ENCODE assay signal across 9 mouse cellular contexts in the genomic region with DNA sequence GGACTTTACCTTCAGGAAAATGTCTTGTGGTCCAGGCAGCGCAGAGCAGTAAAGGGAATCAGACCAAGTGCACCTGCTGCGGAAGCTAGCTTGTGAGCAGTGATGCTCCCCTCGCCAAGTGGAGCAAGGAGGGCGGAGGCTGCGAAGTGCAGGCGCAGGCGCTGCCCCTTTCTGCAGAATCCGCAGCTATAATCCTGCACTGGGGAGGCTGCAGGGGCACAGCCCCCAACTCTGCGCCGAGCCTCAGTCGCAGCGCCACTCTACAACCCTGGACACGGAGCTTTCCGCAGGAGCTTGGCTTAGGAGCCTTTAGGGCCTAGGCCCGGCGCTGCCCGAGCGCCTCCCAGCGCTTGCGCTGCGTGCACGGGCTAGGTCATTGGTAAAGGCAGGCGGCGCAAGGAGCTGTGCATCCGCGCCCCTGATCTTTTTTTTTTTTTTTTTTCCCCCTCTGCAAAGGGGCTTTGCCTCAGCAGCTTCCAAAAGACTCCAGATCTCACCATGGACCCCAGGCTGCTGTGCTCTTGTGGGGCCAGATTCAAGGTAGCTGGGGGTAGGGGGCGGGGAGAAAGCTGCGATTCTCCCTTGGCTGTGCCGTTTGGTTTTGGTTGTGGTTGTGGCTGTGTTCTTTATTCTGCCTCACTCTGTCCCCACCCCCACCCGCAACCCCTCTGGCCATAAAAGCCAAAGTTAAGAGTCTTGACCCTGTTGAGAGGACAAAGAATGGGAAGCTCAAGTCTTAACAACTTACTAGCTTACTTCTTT. TPM values are rescaled to one million over a fixed set of nuclear protein-coding genes. Genes with fewer than 3 reads are reported as not detected.
DNase-seq lines count a peak whose midpoint lies in the region; ATAC-seq and TF ChIP-seq lines count a peak whose summit lies in the region.
"Had no signal": no experiment of that assay in that cellular context is flagged by ENCODE, and none has a peak within 500 bp of the region (broad histone marks: within the 10 kb centered on the region; RNA-seq: fewer than 3 reads in every experiment).

No protein-coding gene starts in this region.

- no peak for TF ChIP-seq POLR2A in cerebellum, adult 2 months (IDR thresholded peaks at IDR 0.05; ENCODE audit: borderline replicate concordance, insufficient read depth, low read length)

- H3K27me3 ChIP-seq in heart, embryonic 10.5 days (ENCODE audit: insufficient read depth, poor library complexity, severe bottlenecking) = no peaks in the 10 kb centered on the region
- H3K27me3 ChIP-seq in cerebellum, adult 2 months (ENCODE audit: control insufficient read depth, insufficient read depth, low read length) = no peaks in the 10 kb centered on the region
- H3K27me3 ChIP-seq in forebrain, postnatal 0 days (ENCODE audit: insufficient read depth, low read length) = no peaks in the 10 kb centered on the region
- no peaks in the 10 kb centered on the region for H3K27me3 ChIP-seq in midbrain, embryonic 12.5 days

- peak overlapping the region; percentile 50 for H3K4me2 ChIP-seq in forebrain, postnatal 0 days (ENCODE audit: low read depth)
- peak overlapping the region; percentile 51 for H3K4me2 ChIP-seq in midbrain, embryonic 12.5 days (replicated peaks)

- no peak for DNase-seq in heart, embryonic 10.5 days (ENCODE audit: low spot score)
- DNase-seq in heart, postnatal 14 days = no peak
- peak; percentile 72 to 73 for DNase-seq in cerebellum, adult 2 months
- peak; percentile 75 for DNase-seq in forebrain, postnatal 0 days
- DNase-seq in layer of hippocampus, adult 2 months (ENCODE audit: low spot score in 2 of 2) = peak; percentile 28 to 44
- peak; percentile 36 for DNase-seq in telencephalon, adult 2 months (ENCODE audit: low read depth, low spot score)

- 9% methylated on average over 30 of the region's 30 CpGs for WGBS in heart, embryonic 10.5 days
- 4% methylated on average over 28 of the region's 30 CpGs for WGBS in cerebellum, adult 2 months
- WGBS in forebrain, postnatal 0 days = 23% methylated on average over 30 of the region's 30 CpGs
- 12% methylated on average over 30 of the region's 30 CpGs for WGBS in midbrain, embryonic 12.5 days

- intact Hi-C loops in heart, postnatal 14 days (cut with DNase I) = loop anchor here (10.0 kb wide), 1 partner anchor 287 kb away; no protein-coding TSS in a partner anchor

- no peaks in the 10 kb centered on the region for H3K4me1 ChIP-seq in heart, embryonic 10.5 days
- no peaks in the 10 kb centered on the region for H3K4me1 ChIP-seq in cerebellum, adult 2 months (ENCODE audit: control insufficient read depth, insufficient read depth, low read length)
- H3K4me1 ChIP-seq in forebrain, postnatal 0 days (ENCODE audit: insufficient read depth) = no peaks in the 10 kb centered on the region
- H3K4me1 ChIP-seq in midbrain, embryonic 12.5 days = no peaks in the 10 kb centered on the region

- peak overlapping the region; percentile 54 for H3K4me3 ChIP-seq in heart, embryonic 10.5 days
- H3K4me3 ChIP-seq in cerebellum, adult 2 months (replicated peaks; ENCODE audit: insufficient read depth, low read depth, low read length) = peak overlapping the region; percentile 77
- H3K4me3 ChIP-seq in forebrain, postnatal 0 days (ENCODE audit: low read depth, low read length) = peak overlapping the region; percentile 45
- peak overlapping the region; percentile 68 for H3K4me3 ChIP-seq in layer of hippocampus, adult 2 months
- peak overlapping the region; percentile 48 for H3K4me3 ChIP-seq in midbrain, embryonic 12.5 days
- H3K4me3 ChIP-seq: erythroblast, embryonic 14.5 days had no signal

- ATAC-seq in forebrain, postnatal 0 days = peak; percentile 97
- ATAC-seq in midbrain, embryonic 12.5 days (ENCODE audit: low FRiP score, low read depth) = peak; percentile 98
- no peak for ATAC-seq in megakaryocyte-erythroid progenitor cell, adult 5-6 weeks (replicated peaks; ENCODE audit: low FRiP score, low TSS enrichment, poor library complexity, severe bottlenecking)

- H3K9me3 ChIP-seq in heart, embryonic 10.5 days = no peaks in the 10 kb centered on the region
- no peaks in the 10 kb centered on the region for H3K9me3 ChIP-seq in forebrain, postnatal 0 days (ENCODE audit: low read length)
- no peaks in the 10 kb centered on the region for H3K9me3 ChIP-seq in midbrain, embryonic 12.5 days

- no peaks in the 10 kb centered on the region for H3K36me3 ChIP-seq in heart, embryonic 10.5 days
- no peaks in the 10 kb centered on the region for H3K36me3 ChIP-seq in forebrain, postnatal 0 days (ENCODE audit: insufficient read depth)
- H3K36me3 ChIP-seq in midbrain, embryonic 12.5 days = no peaks in the 10 kb centered on the region

- H3K27ac ChIP-seq in heart, embryonic 10.5 days = no peak overlapping the region
- H3K27ac ChIP-seq in cerebellum, adult 2 months (ENCODE audit: insufficient read depth, low read length) = peak overlapping the region; percentile 82
- peak overlapping the region; percentile 62 for H3K27ac ChIP-seq in forebrain, postnatal 0 days (ENCODE audit: low read depth, low read length)
- H3K27ac ChIP-seq in layer of hippocampus, adult 2 months = peak overlapping the region; percentile 90
- H3K27ac ChIP-seq in midbrain, embryonic 12.5 days (replicated peaks) = peak overlapping the region; percentile 31

- no peak for TF ChIP-seq CTCF in cerebellum, adult 2 months (IDR thresholded peaks at IDR 0.05; ENCODE audit: borderline replicate concordance, insufficient read depth, low read depth, low read length)
- peak; percentile 52 for TF ChIP-seq CTCF in forebrain, postnatal 0 days (IDR thresholded peaks at IDR 0.05; ENCODE audit: low read depth)
- TF ChIP-seq CTCF in layer of hippocampus, adult 2 months (conservative IDR thresholded peaks at IDR 0.05) = peak; percentile 56

- peak overlapping the region; percentile 59 for H3K9ac ChIP-seq in forebrain, postnatal 0 days
- peak overlapping the region; percentile 41 for H3K9ac ChIP-seq in midbrain, embryonic 12.5 days (replicated peaks)

RNA-seq across cellular contexts. Expression of gene AU022751, which starts 9.0 kb away (rescaled TPM):
- polyA plus RNA-seq in heart, embryonic 10.5 days (2016; fragmentation: Nextera tagmentation; extraction: Ambion mirVana) = 0.06 TPM in 1 of 2 replicates, not detected in the other
- not detected for total RNA-seq in heart, postnatal 14 days (2021)
- 0.65 and 0.86 TPM in 2 replicates for polyA plus RNA-seq in cerebellum, adult 2 months (2012; rRNA removed)
- 0.62 and 0.95 TPM in 2 replicates for total RNA-seq in forebrain, postnatal 0 days (2014; rRNA removed)
- not detected in 2 replicates for polyA plus RNA-seq in forebrain, postnatal 0 days (2015; fragmentation: Nextera tagmentation; extraction: Ambion mirVana)
- total RNA-seq in layer of hippocampus, adult 2 months (2021) = 1 to 10 TPM; 1.2 to 2.0 TPM
- not detected in 2 replicates for polyA plus RNA-seq in midbrain, embryonic 12.5 days (2016; fragmentation: Nextera tagmentation; extraction: Ambion mirVana)
- not detected in 2 replicates for total RNA-seq in megakaryocyte-erythroid progenitor cell, adult 5-6 weeks (2014; fragmentation: Nextera tagmentation)
- not detected in 2 replicates for total RNA-seq in megakaryocyte-erythroid progenitor cell, adult 5-6 weeks (2017)
- polyA plus RNA-seq: erythroblast, embryonic 14.5 days had no signal

RNA-seq across cellular contexts. Expression of gene Nudt11, which starts 44.9 kb away (rescaled TPM):
- 6.8 and 7.4 TPM in 2 replicates for polyA plus RNA-seq in heart, embryonic 10.5 days (2016; fragmentation: Nextera tagmentation; extraction: Ambion mirVana)
- total RNA-seq in heart, postnatal 14 days (2021) = 1 to 10 TPM in 1 of 2 experiments, under 1 TPM in 1; 0.84 to 1.2 TPM
- 20.6 TPM in 2 replicates for polyA plus RNA-seq in cerebellum, adult 2 months (2012; rRNA removed)
- 74.3 and 86.4 TPM in 2 replicates for total RNA-seq in forebrain, postnatal 0 days (2014; rRNA removed)
- 23.4 and 25.5 TPM in 2 replicates for polyA plus RNA-seq in forebrain, postnatal 0 days (2015; fragmentation: Nextera tagmentation; extraction: Ambion mirVana)
- 10 to 100 TPM; 29.1 to 31.5 TPM for total RNA-seq in layer of hippocampus, adult 2 months (2021)
- 11.7 and 14.3 TPM in 2 replicates for polyA plus RNA-seq in midbrain, embryonic 12.5 days (2016; fragmentation: Nextera tagmentation; extraction: Ambion mirVana)
- not detected in 2 replicates for total RNA-seq in megakaryocyte-erythroid progenitor cell, adult 5-6 weeks (2014; fragmentation: Nextera tagmentation)
- not detected in 2 replicates for total RNA-seq in megakaryocyte-erythroid progenitor cell, adult 5-6 weeks (2017)

Comparison
In these comparisons a context has a peak if more than half of its experiments do, and no peak if none do; other contexts are left out.
1. DNase-seq: peak in cerebellum, adult 2 months (2 of 2), forebrain, postnatal 0 days (single experiment), layer of hippocampus, adult 2 months (2 of 2) and telencephalon, adult 2 months (single experiment); none in heart, embryonic 10.5 days (single experiment) and heart, postnatal 14 days (0 of 2).
2. RNA of gene Nudt11, which starts 44.9 kb away (total RNA-seq): 74.3 to 86.4 TPM in forebrain, postnatal 0 days and 29.1 to 31.5 TPM in layer of hippocampus, adult 2 months; 0.84 to 1.2 TPM in heart, postnatal 14 days and not detected in megakaryocyte-erythroid progenitor cell, adult 5-6 weeks; every median in the first group is over 10 times any median in the second.
3. Peak in every context shown above with its lines, with median percentiles within 50 percentile points of each other: H3K4me3 ChIP-seq.